Mouse (Mus musculus) brain, embryonic 14.5 days (tissue): Measurements from ENCODE around the gene Slc30a5. TPM values are rescaled to one million over a fixed set of nuclear protein-coding genes. Genes with fewer than 3 reads are reported as not detected.

Experiments
- DNase-seq: peaks from one replicate; pipeline ENCODE4 v3.0.0-alpha.2; 2011; ENCODE audit warnings: low read depth
- CTCF ChIP-seq: fragments of 200-500 bp; IDR thresholded peaks from 2 replicates; pipeline ENCODE4 v1.5.1; 2012; ENCODE audit warnings: inconsistent platforms, mild to moderate bottlenecking, moderate library complexity, borderline replicate concordance; ENCODE audit not compliant: insufficient read depth, insufficient read length; ENCODE audit errors: extremely low read depth
- POLR2A ChIP-seq: fragments of 200-500 bp; IDR thresholded peaks from 2 replicates; pipeline ENCODE4 v1.6.1; 2012; ENCODE audit warnings: mild to moderate bottlenecking, inconsistent platforms, borderline replicate concordance; ENCODE audit not compliant: poor library complexity, insufficient read depth, insufficient read length, severe bottlenecking; ENCODE audit errors: extremely low read depth
- polyA plus RNA-seq: library from polyadenylated mRNA; depleted of rRNA; stranded (reverse); fragments of >200 nt; gene quantifications from 2 replicates; pipeline ENCODE4 v1.2.3, GENCODE M21; 2012; rRNA removed

The Slc30a5 gene
- polyA plus RNA-seq, 1 experiment: 36.7 TPM

GRCm38 (mm10) chr13:100787316-100788010 lies 45.8 kb downstream of the Slc30a5 start:
- TF ChIP-seq POLR2A (no peak), CTCF (no peak)
- no peak for DNase-seq

GRCm38 (mm10) chr13:100786414-100786867 lies 46.8 kb downstream of the Slc30a5 start, which contains the start of gene Ccnb1:
Ccnb1 (minus strand) TSS chr13:100786570.
- peak; percentile 56; the same call in 1 of the 2 replicates for TF ChIP-seq POLR2A
- TF ChIP-seq CTCF: no peak
- peak; percentile 98 for DNase-seq

- DNase-seq: peak; percentile 37
- TF ChIP-seq POLR2A: no peak
- no peak for TF ChIP-seq CTCF
Measured at GRCm38 (mm10) chr13:100785806-100786413, 47.3 kb downstream of the Slc30a5 start.

GRCm38 (mm10) chr13:100777491-100777890 lies 55.7 kb downstream of the Slc30a5 start:
- no peak for DNase-seq
- TF ChIP-seq POLR2A: no peak
- TF ChIP-seq CTCF: no peak

- no peak for DNase-seq
- no peak for TF ChIP-seq POLR2A
- TF ChIP-seq CTCF: no peak
Measured at GRCm38 (mm10) chr13:100776710-100777109, 56.5 kb downstream of the Slc30a5 start.

- TF ChIP-seq CTCF (no peak), POLR2A (no peak)
- DNase-seq: no peak
Measured at GRCm38 (mm10) chr13:100776056-100776419, 57.2 kb downstream of the Slc30a5 start.

- TF ChIP-seq CTCF (no peak), POLR2A (no peak)
- peak; percentile 96 for DNase-seq
Measured at GRCm38 (mm10) chr13:100775252-100776055, 57.8 kb downstream of the Slc30a5 start, which contains the start of gene Cenph. Cenph (minus strand) TSS chr13:100775899.

- TF ChIP-seq POLR2A (no peak), CTCF (no peak)
- no peak for DNase-seq
Measured at GRCm38 (mm10) chr13:100774704-100775103, 58.5 kb downstream of the Slc30a5 start.

GRCm38 (mm10) chr13:100755329-100755728 lies 77.9 kb downstream of the Slc30a5 start:
- no peak for DNase-seq
- no peak for TF ChIP-seq POLR2A
- TF ChIP-seq CTCF: no peak

GRCm38 (mm10) chr13:100754186-100754585 lies 79.0 kb downstream of the Slc30a5 start:
- no peak for DNase-seq
- no peak for TF ChIP-seq POLR2A
- TF ChIP-seq CTCF: no peak

- DNase-seq: no peak
- no peak for TF ChIP-seq POLR2A
Measured at GRCm38 (mm10) chr13:100753011-100753410, 80.2 kb downstream of the Slc30a5 start.

Other genes with a start within 250 kb of the Slc30a5 start
- gene Marveld2, start 216.5 kb downstream of the Slc30a5 start, polyA plus RNA-seq: 1.7 and 2.3 TPM in 2 replicates
- 211 and 231 TPM in 2 replicates for gene Ak6, start 182.4 kb downstream of the Slc30a5 start, polyA plus RNA-seq
- gene Rad17, start 182.4 kb downstream of the Slc30a5 start, polyA plus RNA-seq: 15.7 and 16.7 TPM in 2 replicates
- gene Taf9, start 181.8 kb downstream of the Slc30a5 start, polyA plus RNA-seq: 22.4 and 26.8 TPM in 2 replicates
- 0.81 and 1.4 TPM in 2 replicates for gene Ccdc125, start 163.7 kb downstream of the Slc30a5 start, polyA plus RNA-seq
- 24.3 and 32.1 TPM in 2 replicates for gene Cdk7, start 102.5 kb downstream of the Slc30a5 start, polyA plus RNA-seq
- gene Mrps36, start 88.8 kb downstream of the Slc30a5 start, polyA plus RNA-seq: 57.5 and 64.0 TPM in 2 replicates
- 8.3 and 12.5 TPM in 2 replicates for gene Cenph, start 57.5 kb downstream of the Slc30a5 start, polyA plus RNA-seq
- gene Ccnb1, start 46.9 kb downstream of the Slc30a5 start, polyA plus RNA-seq: 48.4 and 102 TPM in 2 replicates